Mouse (Mus musculus): ENCODE measurements at regions not wholly inside any gene's neighbourhood (a gene's known extent, or its start where the extent isn't known, plus 50 kb on each side); places are given as distances from the start of the nearest gene placed in this dataset.
"Not testable (repeated sequence)": the region's sequence is repeated elsewhere in the genome, so short reads cannot be mapped to it uniquely, and the experiment has no call there.

DNA sequence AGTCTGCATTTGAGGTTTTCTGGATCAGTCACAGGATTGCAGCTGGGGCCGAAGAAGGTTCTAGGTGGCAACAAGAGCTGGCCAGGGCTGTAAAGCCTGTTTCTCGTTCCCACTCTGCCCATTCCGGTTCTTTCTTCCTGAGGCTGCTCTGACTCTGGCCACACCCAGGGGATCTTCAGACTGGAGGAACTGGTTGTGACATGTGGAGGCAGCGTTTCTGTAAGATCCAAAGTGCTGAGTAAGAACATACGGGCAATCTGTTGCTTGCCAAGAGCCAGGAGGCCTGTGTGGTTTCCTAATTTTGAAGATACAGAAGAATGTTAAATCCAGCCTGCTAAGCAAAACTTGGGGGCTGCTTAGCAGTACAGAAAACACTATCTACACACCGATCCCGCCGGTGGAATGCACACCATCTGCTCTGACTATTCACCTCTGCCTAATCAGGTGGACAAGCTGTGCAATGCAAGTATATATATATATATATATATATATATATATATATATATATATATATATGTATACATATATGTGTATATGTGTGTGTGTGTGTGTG, 99.3 kb upstream of the Bmp2k start:
- Histone ChIP-seq H3K4me1 (ENCODE audit: control insufficient read depth, insufficient read depth, low read length) (peaks cover 6% of the 10 kb centered on the region; the same call in 1 of the 2 replicates), H3K9ac (ENCODE audit: low read length) (no peak overlapping the region), H3K9me3 (replicated peaks; ENCODE audit: control insufficient read depth, low read length) (no peaks in the 10 kb centered on the region), H3K27ac (ENCODE audit: low read length) (no peak overlapping the region), H3K36me3 (ENCODE audit: control insufficient read depth, insufficient read depth) (no peaks in the 10 kb centered on the region), H3K27me3 (ENCODE audit: control insufficient read depth, insufficient read depth, low read length) (no peaks in the 10 kb centered on the region), H3K4me2 (ENCODE audit: low read depth, low read length) (no peak overlapping the region), H3K4me3 (ENCODE audit: low read length) (no peak overlapping the region)
- WGBS, result 53% methylated on average over 8 of the region's 8 CpGs
- ATAC-seq (replicated peaks; ENCODE audit: extremely low read depth, insufficient read depth, low FRiP score), result no peak

DNA sequence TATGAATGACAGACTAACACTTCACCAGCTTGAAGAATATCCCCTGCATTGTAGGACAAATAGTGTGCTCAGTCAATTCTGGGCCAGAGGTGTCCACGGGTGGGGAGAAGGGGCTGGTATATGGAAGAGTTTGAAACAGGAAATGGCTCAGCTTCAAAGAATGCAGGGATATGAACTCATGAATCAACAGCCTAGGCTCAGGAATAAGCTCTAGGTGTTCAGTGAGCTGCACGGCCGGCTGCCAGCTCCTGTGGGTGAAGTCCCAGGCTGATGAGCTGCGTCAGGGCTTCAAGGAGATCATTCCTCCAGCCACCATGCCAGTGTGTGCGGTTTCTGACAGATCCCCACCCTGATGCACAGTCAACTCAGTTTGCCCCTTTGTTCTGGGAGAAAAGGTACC, 98.8 kb upstream of the Bmp2k start:
- Histone ChIP-seq H3K36me3 (ENCODE audit: control insufficient read depth, insufficient read depth) (no peaks in the 10 kb centered on the region), H3K9ac (ENCODE audit: low read length) (no peak overlapping the region), H3K9me3 (replicated peaks; ENCODE audit: control insufficient read depth, low read length) (no peaks in the 10 kb centered on the region), H3K4me1 (ENCODE audit: control insufficient read depth, insufficient read depth, low read length) (peaks cover 6% of the 10 kb centered on the region; the same call in 1 of the 2 replicates), H3K4me3 (ENCODE audit: low read length) (no peak overlapping the region), H3K27ac (ENCODE audit: low read length) (no peak overlapping the region), H3K27me3 (ENCODE audit: control insufficient read depth, insufficient read depth, low read length) (no peaks in the 10 kb centered on the region), H3K4me2 (ENCODE audit: low read depth, low read length) (no peak overlapping the region)
- ATAC-seq (replicated peaks; ENCODE audit: extremely low read depth, insufficient read depth, low FRiP score), result no peak
- WGBS, result 64% methylated on average over 5 of the region's 5 CpGs

DNA sequence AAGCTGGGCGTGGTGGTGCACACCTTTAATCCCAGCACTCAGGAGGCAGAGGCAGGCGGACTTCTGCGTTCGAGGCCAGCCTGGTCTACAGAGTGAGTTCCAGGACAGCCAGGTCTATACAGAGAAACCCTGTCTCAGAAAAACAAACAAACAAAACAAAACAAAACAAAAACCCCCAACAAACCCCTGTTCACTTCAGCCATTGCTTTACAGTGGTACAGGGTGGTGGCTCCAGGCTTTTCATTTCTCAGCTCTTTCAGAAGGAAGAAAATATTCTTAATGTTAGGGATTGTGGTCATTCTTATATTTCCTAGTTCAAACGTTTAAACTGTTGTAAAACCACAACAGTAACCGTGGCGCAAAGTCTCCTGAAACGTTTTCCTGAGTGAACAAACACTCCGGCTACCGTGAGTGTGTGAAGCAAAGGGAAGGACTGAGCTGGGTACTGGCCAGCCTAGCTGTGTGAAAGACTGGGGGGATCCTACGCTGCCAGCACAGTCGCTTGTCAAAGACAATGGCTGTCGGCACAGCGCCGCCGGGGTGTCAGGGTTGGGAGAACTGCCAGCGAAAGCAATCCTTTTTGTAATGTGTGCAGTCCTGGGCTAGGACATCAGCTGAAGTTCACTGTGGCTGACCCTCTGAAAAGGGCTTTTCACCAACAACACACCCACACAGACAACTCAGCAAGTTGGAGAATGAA, 91.8 kb upstream of the Bmp2k start:
- peak; percentile 76; the same call in 1 of the 2 replicates for ATAC-seq (replicated peaks; ENCODE audit: extremely low read depth, insufficient read depth, low FRiP score)
- no peaks in the 10 kb centered on the region for H3K9me3 ChIP-seq (replicated peaks; ENCODE audit: control insufficient read depth, low read length)
- H3K27ac ChIP-seq (ENCODE audit: low read length), result no peak overlapping the region
- H3K4me3 ChIP-seq (ENCODE audit: low read length), result 0 out of 2 replicates have a peak overlapping the region, but pooled peaks have one; percentile 15
- H3K27me3 ChIP-seq (ENCODE audit: control insufficient read depth, insufficient read depth, low read length), result no peaks in the 10 kb centered on the region
- WGBS, result 29% methylated on average over 17 of the region's 17 CpGs
- H3K36me3 ChIP-seq (ENCODE audit: control insufficient read depth, insufficient read depth), result no peaks in the 10 kb centered on the region
- peak overlapping the region; percentile 62 for H3K9ac ChIP-seq (ENCODE audit: low read length)
- H3K4me2 ChIP-seq (ENCODE audit: low read depth, low read length), result peak overlapping the region; percentile 55
- H3K4me1 ChIP-seq (ENCODE audit: control insufficient read depth, insufficient read depth, low read length), result peaks cover 13% of the 10 kb centered on the region

DNA sequence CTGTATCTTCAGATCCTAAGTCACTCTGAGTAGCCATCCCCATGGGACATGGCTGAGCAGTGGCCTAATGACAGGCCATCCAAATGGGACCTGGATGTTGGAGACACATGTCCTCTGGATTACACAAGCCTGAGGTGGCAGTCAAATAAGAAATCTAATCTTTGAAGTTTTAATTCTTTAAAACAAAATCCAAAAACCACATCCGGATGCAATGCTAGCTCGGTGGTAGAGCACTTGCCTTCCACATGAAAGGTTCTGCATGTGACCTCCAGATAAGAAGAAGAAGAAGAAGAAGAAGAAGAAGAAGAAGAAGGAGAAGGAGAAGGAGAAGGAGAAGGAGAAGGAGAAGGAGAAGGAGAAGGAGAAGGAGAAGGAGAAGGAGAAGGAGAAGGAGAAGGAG, 89.1 kb upstream of the Bmp2k start:
- not testable (repeated sequence) for H3K27ac ChIP-seq (ENCODE audit: low read length); ATAC-seq (replicated peaks; ENCODE audit: extremely low read depth, insufficient read depth, low FRiP score); H3K9me3 ChIP-seq (replicated peaks; ENCODE audit: control insufficient read depth, low read length); H3K27me3 ChIP-seq (ENCODE audit: control insufficient read depth, insufficient read depth, low read length); H3K36me3 ChIP-seq (ENCODE audit: control insufficient read depth, insufficient read depth); H3K4me2 ChIP-seq (ENCODE audit: low read depth, low read length); H3K9ac ChIP-seq (ENCODE audit: low read length); H3K4me3 ChIP-seq (ENCODE audit: low read length)
- peaks cover 12% of the 10 kb centered on the region for H3K4me1 ChIP-seq (ENCODE audit: control insufficient read depth, insufficient read depth, low read length)
- WGBS, result 95% methylated on average over 2 of the region's 2 CpGs

DNA sequence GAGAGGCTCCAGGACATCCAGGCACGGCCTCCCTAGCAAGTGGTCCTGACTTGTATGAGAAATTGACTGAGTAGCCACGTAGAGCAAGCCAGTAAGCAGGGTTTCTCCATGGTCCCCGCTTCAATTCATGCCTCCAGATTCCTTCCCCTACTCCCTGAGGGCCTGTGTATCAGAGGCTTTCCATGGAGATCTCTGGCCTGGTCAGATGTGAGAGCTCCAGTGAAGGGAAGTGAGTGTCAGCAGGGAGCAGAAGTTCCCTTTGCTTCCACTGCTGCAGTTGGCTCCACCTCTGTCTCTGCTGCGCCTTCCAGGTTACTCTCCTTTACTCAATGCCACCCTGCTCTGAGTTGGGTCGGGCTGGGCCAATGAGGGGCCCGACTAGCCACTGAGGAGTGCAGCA, 88.3 kb upstream of the Bmp2k start:
- Histone ChIP-seq H3K9ac (ENCODE audit: low read length) (no peak overlapping the region), H3K4me2 (ENCODE audit: low read depth, low read length) (no peak overlapping the region), H3K9me3 (replicated peaks; ENCODE audit: control insufficient read depth, low read length) (no peaks in the 10 kb centered on the region), H3K27ac (ENCODE audit: low read length) (no peak overlapping the region), H3K36me3 (ENCODE audit: control insufficient read depth, insufficient read depth) (no peaks in the 10 kb centered on the region), H3K4me3 (ENCODE audit: low read length) (no peak overlapping the region), H3K4me1 (ENCODE audit: control insufficient read depth, insufficient read depth, low read length) (peaks cover 16% of the 10 kb centered on the region), H3K27me3 (ENCODE audit: control insufficient read depth, insufficient read depth, low read length) (no peaks in the 10 kb centered on the region)
- ATAC-seq (replicated peaks; ENCODE audit: extremely low read depth, insufficient read depth, low FRiP score), result no peak
- 78% methylated on average over 6 of the region's 6 CpGs for WGBS

DNA sequence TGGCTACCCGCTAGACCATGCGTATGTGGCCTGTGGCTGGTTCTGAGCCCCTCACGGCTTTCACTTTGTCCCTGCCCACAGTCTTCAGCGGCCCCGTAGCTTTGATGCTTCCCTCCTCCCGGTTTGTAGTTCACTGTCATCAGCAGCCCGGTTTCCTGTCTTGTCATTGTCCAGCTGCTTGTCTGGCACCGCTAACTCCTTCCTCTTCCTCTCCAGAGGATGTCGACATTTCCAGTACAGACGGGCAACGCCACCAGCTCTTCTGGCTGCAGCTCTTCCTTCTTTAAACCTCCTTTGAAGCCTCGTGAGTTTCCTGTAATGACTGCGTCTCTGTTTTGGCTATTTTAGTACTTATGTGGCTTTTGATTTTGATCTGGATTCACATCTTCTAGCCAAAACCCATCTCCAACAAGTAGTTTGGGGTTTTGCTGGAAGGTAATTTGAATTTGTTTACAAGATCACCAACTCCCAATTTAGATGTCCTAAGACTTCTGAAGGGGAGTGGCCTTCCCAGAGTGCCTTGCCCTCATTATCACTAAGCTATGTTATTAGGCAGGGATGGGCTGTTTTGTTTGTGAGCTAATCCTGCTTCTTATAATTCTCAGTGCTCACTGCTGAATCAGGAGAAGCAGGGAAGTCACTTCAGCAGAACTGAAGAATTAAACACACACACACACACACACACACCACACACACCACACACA, 85.8 kb upstream of the Bmp2k start:
- H3K4me2 ChIP-seq (ENCODE audit: low read depth, low read length), result peak overlapping the region; percentile 44
- H3K9ac ChIP-seq (ENCODE audit: low read length), result no peak overlapping the region
- no peaks in the 10 kb centered on the region for H3K9me3 ChIP-seq (replicated peaks; ENCODE audit: control insufficient read depth, low read length)
- WGBS, result 36% methylated on average over 13 of the region's 13 CpGs
- peak overlapping the region; percentile 17 for H3K27ac ChIP-seq (ENCODE audit: low read length)
- H3K27me3 ChIP-seq (ENCODE audit: control insufficient read depth, insufficient read depth, low read length), result no peaks in the 10 kb centered on the region
- ATAC-seq (replicated peaks; ENCODE audit: extremely low read depth, insufficient read depth, low FRiP score), result peak; percentile 80
- peaks cover 8% of the 10 kb centered on the region; the same call in 1 of the 2 replicates for H3K4me1 ChIP-seq (ENCODE audit: control insufficient read depth, insufficient read depth, low read length)
- H3K4me3 ChIP-seq (ENCODE audit: low read length), result peak overlapping the region; percentile 9; the same call in 1 of the 2 replicates
- H3K36me3 ChIP-seq (ENCODE audit: control insufficient read depth, insufficient read depth), result no peaks in the 10 kb centered on the region

DNA sequence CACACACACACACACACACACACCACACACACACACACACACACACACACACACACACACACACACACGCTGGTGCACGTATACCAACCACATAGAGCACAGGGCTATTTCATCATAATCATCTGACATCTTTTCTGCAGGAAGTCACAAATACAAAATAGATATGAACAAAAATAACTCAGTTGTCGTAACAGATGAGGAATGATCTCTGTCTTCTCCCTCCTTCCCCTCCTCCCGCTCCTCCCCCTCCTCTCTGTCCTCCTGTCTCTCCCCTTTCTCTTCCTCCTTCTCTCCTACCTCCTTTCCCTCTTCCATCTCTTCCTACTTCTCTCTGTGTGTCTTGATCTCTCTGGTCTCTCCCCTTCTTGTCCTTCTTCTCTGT, 85.2 kb upstream of the Bmp2k start:
- H3K36me3 ChIP-seq (ENCODE audit: control insufficient read depth, insufficient read depth), result no peaks in the 10 kb centered on the region
- H3K9me3 ChIP-seq (replicated peaks; ENCODE audit: control insufficient read depth, low read length), result no peaks in the 10 kb centered on the region
- peak overlapping the region; percentile 74 for H3K27ac ChIP-seq (ENCODE audit: low read length)
- no peak for ATAC-seq (replicated peaks; ENCODE audit: extremely low read depth, insufficient read depth, low FRiP score)
- H3K4me3 ChIP-seq (ENCODE audit: low read length), result no peak overlapping the region
- no peaks in the 10 kb centered on the region for H3K27me3 ChIP-seq (ENCODE audit: control insufficient read depth, insufficient read depth, low read length)
- 45% methylated on average over 4 of the region's 4 CpGs for WGBS
- H3K4me1 ChIP-seq (ENCODE audit: control insufficient read depth, insufficient read depth, low read length), result peaks cover 8% of the 10 kb centered on the region; the same call in 1 of the 2 replicates
- no peak overlapping the region for H3K9ac ChIP-seq (ENCODE audit: low read length)
- no peak overlapping the region for H3K4me2 ChIP-seq (ENCODE audit: low read depth, low read length)

DNA sequence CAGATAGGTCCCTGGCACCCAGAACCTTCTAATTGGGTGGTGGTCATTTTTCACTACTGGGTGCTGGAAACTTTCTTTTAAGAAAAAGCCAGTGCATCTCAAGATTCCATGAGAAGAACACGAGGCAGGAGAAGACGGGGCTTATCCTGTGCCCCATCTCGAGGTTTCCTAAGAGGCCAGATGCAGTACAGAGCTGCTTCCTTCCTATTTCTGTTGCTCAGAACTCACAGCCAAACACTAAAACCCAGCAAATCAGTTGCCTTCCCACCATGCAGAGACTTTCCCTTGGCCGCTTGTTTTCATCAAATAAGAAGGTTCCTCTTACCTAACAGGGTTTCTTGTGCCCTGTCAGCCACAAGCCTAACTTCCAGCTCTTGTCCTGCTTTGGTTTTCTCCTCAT, 84.7 kb upstream of the Bmp2k start:
- Histone ChIP-seq H3K9ac (ENCODE audit: low read length) (no peak overlapping the region), H3K4me3 (ENCODE audit: low read length) (no peak overlapping the region), H3K4me2 (ENCODE audit: low read depth, low read length) (no peak overlapping the region), H3K36me3 (ENCODE audit: control insufficient read depth, insufficient read depth) (no peaks in the 10 kb centered on the region), H3K9me3 (replicated peaks; ENCODE audit: control insufficient read depth, low read length) (no peaks in the 10 kb centered on the region), H3K4me1 (ENCODE audit: control insufficient read depth, insufficient read depth, low read length) (peaks cover 8% of the 10 kb centered on the region; the same call in 1 of the 2 replicates), H3K27me3 (ENCODE audit: control insufficient read depth, insufficient read depth, low read length) (no peaks in the 10 kb centered on the region), H3K27ac (ENCODE audit: low read length) (peak overlapping the region; percentile 74)
- no peak for ATAC-seq (replicated peaks; ENCODE audit: extremely low read depth, insufficient read depth, low FRiP score)
- 51% methylated on average over 4 of the region's 4 CpGs for WGBS

DNA sequence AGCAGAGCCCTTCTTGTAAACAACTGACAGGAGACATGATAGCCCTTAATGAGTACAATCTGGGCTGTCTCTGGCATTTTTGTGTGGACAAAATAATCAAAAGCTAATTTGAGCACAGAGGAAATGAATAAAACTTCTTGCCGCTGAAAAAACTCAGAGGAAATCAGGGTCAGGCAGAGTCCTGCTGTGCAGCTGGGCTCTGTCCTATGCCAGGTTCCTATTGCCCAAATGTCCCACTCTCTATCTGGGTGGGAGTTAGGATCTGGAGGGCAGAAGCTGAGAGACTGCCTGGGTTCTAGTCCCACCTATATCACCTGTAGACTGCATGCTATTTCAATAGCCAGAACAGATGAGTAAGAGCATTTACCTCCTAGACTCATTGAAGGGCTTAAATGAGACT, 83.8 kb upstream of the Bmp2k start:
- peaks cover 11% of the 10 kb centered on the region for H3K4me1 ChIP-seq (ENCODE audit: control insufficient read depth, insufficient read depth, low read length)
- no peak overlapping the region for H3K4me2 ChIP-seq (ENCODE audit: low read depth, low read length)
- H3K27ac ChIP-seq (ENCODE audit: low read length), result peak overlapping the region; percentile 74
- H3K4me3 ChIP-seq (ENCODE audit: low read length), result no peak overlapping the region
- no peaks in the 10 kb centered on the region for H3K9me3 ChIP-seq (replicated peaks; ENCODE audit: control insufficient read depth, low read length)
- WGBS, result 59% methylated on average over 1 of the region's 1 CpGs
- H3K36me3 ChIP-seq (ENCODE audit: control insufficient read depth, insufficient read depth), result no peaks in the 10 kb centered on the region
- ATAC-seq (replicated peaks; ENCODE audit: extremely low read depth, insufficient read depth, low FRiP score), result no peak
- H3K9ac ChIP-seq (ENCODE audit: low read length), result no peak overlapping the region
- no peaks in the 10 kb centered on the region for H3K27me3 ChIP-seq (ENCODE audit: control insufficient read depth, insufficient read depth, low read length)

All from heart, embryonic 16.5 days (tissue).